Mouse (Mus musculus): ENCODE data around the gene Pbx1.

DNA sequence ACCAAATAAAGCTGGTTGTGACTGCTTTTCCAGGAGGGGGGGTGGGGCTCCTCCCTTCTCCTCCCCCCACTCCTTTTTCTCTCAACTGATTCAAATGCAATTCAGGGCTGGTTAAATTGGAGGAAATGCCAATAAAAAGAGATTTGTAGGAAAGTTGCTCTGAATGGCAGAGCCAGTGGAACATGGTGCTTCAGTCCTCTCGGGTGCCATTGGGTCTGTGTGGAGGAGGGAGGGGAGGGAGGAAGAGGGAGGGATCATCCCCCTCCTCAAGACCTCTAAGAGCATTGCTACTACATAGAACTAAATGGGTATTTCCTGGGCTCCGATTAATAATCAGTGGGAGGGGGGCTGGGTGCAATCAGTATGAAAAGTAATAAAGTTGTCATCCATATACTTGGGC, 135.8 kb downstream of the Pbx1 start:
- TF ChIP-seq POLR2A (IDR thresholded peaks at IDR 0.05; ENCODE audit: control insufficient read depth, low read depth, low read length) = no peak
- no peak for TF ChIP-seq CTCF (IDR thresholded peaks at IDR 0.05; ENCODE audit: control insufficient read depth, insufficient read depth, insufficient replicate concordance, low read depth, low read length)
